Mouse (Mus musculus): ENCODE results near the gene Sgta. TPM values are rescaled to one million over a fixed set of nuclear protein-coding genes. Genes with fewer than 3 reads are reported as not detected.
"Not testable (repeated sequence)": the region's sequence is repeated elsewhere in the genome, so short reads cannot be mapped to it uniquely, and the experiment has no call there.

Sgta gene
- polyA plus RNA-seq, 1 experiment = 222 TPM

DNA sequence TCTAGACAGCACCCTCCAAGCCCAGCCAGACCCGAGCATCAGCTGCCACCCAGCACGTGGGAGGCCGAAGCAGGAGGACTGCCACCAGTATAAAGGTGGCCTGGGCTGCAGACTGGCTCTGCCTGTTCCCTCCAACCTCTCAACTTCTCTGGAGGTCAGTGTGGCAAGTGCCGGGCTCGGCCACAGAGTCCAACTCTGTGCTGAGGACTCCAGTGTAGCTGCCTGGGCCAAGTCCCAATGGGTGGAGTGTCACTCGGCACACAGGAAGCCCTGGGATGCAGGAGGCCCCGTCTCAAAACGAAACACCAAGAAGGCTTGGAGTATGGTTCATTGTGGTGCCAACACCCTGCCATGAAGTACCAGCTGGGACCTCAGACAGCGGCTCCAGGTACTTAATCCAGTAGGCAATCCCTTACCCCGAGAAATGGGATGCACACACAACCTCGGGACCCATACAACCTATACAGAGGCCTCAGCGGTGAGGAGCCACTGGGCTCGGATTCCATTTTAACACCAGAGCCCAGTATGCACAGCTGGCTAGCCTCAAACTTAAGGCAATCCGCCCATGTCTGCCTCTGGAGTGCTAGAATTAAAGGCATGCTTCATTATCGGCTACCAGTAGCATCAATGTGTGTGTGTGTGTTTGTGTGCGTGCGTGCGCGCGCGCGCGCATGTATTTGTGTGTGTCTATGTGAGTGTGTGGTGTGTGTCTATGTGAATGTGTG is 2.4 kb downstream of the Sgta start:
- H3K27me3 ChIP-seq (ENCODE audit: control insufficient read depth, insufficient read depth, low read length) = no peaks in the 10 kb centered on the region
- H3K4me3 ChIP-seq (ENCODE audit: low read depth, low read length) = no peak overlapping the region
- H3K36me3 ChIP-seq (ENCODE audit: control insufficient read depth, insufficient read depth, low read length) = peaks cover under 1% of the 10 kb centered on the region; the same call in 1 of the 2 replicates
- H3K27ac ChIP-seq (ENCODE audit: insufficient read depth, low read depth, low read length) = no peak overlapping the region
- 83% methylated on average over 23 of the region's 23 CpGs for WGBS
- no peak for TF ChIP-seq POLR2A (IDR thresholded peaks at IDR 0.05; ENCODE audit: low read depth, low read length)
- TF ChIP-seq CTCF (IDR thresholded peaks at IDR 0.05; ENCODE audit: extremely low read depth, insufficient read length, insufficient replicate concordance, low read depth, low read length) = no peak
- peaks cover 6% of the 10 kb centered on the region for H3K4me1 ChIP-seq (ENCODE audit: control insufficient read depth, insufficient read depth, insufficient read length, low read length)

- not testable (repeated sequence) for H3K4me1 ChIP-seq (ENCODE audit: control insufficient read depth, insufficient read depth, insufficient read length, low read length); H3K4me3 ChIP-seq (ENCODE audit: low read depth, low read length); H3K27ac ChIP-seq (ENCODE audit: insufficient read depth, low read depth, low read length); H3K27me3 ChIP-seq (ENCODE audit: control insufficient read depth, insufficient read depth, low read length)
- peaks cover 14% of the 10 kb centered on the region for H3K36me3 ChIP-seq (ENCODE audit: control insufficient read depth, insufficient read depth, low read length)
- 86% methylated on average over 11 of the region's 11 CpGs for WGBS
Measured at GRCm38 (mm10) chr10:81055802-81056340, 4.1 kb downstream of the Sgta start.

DNA sequence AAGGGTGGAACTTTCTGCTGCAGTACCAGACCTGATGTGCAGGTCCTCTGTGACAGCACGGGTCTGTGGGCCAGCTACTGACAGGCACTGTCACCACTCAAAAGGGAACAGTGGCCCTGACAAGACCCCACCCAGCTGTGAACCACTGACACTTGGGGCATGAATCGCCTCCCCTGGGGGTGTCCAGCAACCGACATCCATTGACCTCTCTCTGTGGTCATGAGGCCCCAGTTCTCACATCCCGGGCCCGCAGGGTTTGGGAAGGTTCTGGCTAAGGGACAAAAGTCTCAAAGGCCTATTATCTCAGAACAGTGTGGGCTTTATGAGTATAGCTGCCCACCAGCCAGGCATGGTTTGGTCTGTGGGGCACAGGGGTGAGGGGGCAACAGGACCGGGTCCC is 4.8 kb downstream of the Sgta start:
- WGBS = 82% methylated on average over 6 of the region's 6 CpGs
- Histone ChIP-seq H3K4me1 (ENCODE audit: control insufficient read depth, insufficient read depth, insufficient read length, low read length) (peaks cover 6% of the 10 kb centered on the region), H3K27ac (ENCODE audit: insufficient read depth, low read depth, low read length) (no peak overlapping the region), H3K4me3 (ENCODE audit: low read depth, low read length) (no peak overlapping the region), H3K27me3 (ENCODE audit: control insufficient read depth, insufficient read depth, low read length) (no peaks in the 10 kb centered on the region), H3K36me3 (ENCODE audit: control insufficient read depth, insufficient read depth, low read length) (peaks cover 20% of the 10 kb centered on the region)
- TF ChIP-seq POLR2A (IDR thresholded peaks at IDR 0.05; ENCODE audit: low read depth, low read length) (no peak), CTCF (IDR thresholded peaks at IDR 0.05; ENCODE audit: extremely low read depth, insufficient read length, insufficient replicate concordance, low read depth, low read length) (no peak)

- Histone ChIP-seq H3K4me3 (ENCODE audit: low read depth, low read length) (no peak overlapping the region), H3K27me3 (ENCODE audit: control insufficient read depth, insufficient read depth, low read length) (no peaks in the 10 kb centered on the region), H3K4me1 (ENCODE audit: control insufficient read depth, insufficient read depth, insufficient read length, low read length) (no peaks in the 10 kb centered on the region; the same call in 1 of the 2 replicates), H3K27ac (ENCODE audit: insufficient read depth, low read depth, low read length) (no peak overlapping the region), H3K36me3 (ENCODE audit: control insufficient read depth, insufficient read depth, low read length) (peaks cover 46% of the 10 kb centered on the region)
- WGBS = 85% methylated on average over 5 of the region's 5 CpGs
- no peak for TF ChIP-seq POLR2A (IDR thresholded peaks at IDR 0.05; ENCODE audit: low read depth, low read length)
- TF ChIP-seq CTCF (IDR thresholded peaks at IDR 0.05; ENCODE audit: extremely low read depth, insufficient read length, insufficient replicate concordance, low read depth, low read length) = no peak
Measured at GRCm38 (mm10) chr10:81052577-81052976, 7.4 kb downstream of the Sgta start.

DNA sequence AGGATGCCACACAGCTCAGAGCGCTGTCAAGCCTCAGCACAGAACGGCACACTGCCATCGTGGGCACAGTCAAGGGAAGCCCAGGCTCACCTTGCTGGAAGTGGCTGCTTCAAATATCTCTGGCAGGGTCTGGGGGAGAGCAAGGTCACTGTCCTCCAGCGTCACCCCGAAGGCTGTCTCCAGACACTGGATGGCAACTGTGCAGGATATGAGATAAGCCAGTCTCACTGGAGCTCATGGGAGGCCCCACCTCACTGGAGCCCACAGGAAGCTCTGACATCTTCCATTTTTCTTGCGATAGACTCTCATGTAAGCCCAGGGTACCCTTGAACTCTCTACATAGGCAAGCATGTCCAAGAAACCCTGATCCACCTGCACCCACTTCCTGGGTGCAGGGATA is 8.8 kb downstream of the Sgta start:
- 92% methylated on average over 6 of the region's 6 CpGs for WGBS
- H3K36me3 ChIP-seq (ENCODE audit: control insufficient read depth, insufficient read depth, low read length) = peaks cover 56% of the 10 kb centered on the region
- no peaks in the 10 kb centered on the region for H3K4me1 ChIP-seq (ENCODE audit: control insufficient read depth, insufficient read depth, insufficient read length, low read length)
- H3K27ac ChIP-seq (ENCODE audit: insufficient read depth, low read depth, low read length) = no peak overlapping the region
- H3K27me3 ChIP-seq (ENCODE audit: control insufficient read depth, insufficient read depth, low read length) = no peaks in the 10 kb centered on the region
- H3K4me3 ChIP-seq (ENCODE audit: low read depth, low read length) = no peak overlapping the region
- no peak for TF ChIP-seq CTCF (IDR thresholded peaks at IDR 0.05; ENCODE audit: extremely low read depth, insufficient read length, insufficient replicate concordance, low read depth, low read length)
- TF ChIP-seq POLR2A (IDR thresholded peaks at IDR 0.05; ENCODE audit: low read depth, low read length) = no peak

GRCm38 (mm10) chr10:81050645-81051044 is 9.3 kb downstream of the Sgta start:
- Histone ChIP-seq H3K27ac (ENCODE audit: insufficient read depth, low read depth, low read length) (no peak overlapping the region), H3K4me3 (ENCODE audit: low read depth, low read length) (no peak overlapping the region), H3K27me3 (ENCODE audit: control insufficient read depth, insufficient read depth, low read length) (no peaks in the 10 kb centered on the region), H3K4me1 (ENCODE audit: control insufficient read depth, insufficient read depth, insufficient read length, low read length) (no peaks in the 10 kb centered on the region), H3K36me3 (ENCODE audit: control insufficient read depth, insufficient read depth, low read length) (peaks cover 60% of the 10 kb centered on the region)
- TF ChIP-seq CTCF (IDR thresholded peaks at IDR 0.05; ENCODE audit: extremely low read depth, insufficient read length, insufficient replicate concordance, low read depth, low read length) (peak; percentile 45; the same call in 1 of the 2 replicates), POLR2A (IDR thresholded peaks at IDR 0.05; ENCODE audit: low read depth, low read length) (no peak)
- WGBS = 92% methylated on average over 4 of the region's 4 CpGs

DNA sequence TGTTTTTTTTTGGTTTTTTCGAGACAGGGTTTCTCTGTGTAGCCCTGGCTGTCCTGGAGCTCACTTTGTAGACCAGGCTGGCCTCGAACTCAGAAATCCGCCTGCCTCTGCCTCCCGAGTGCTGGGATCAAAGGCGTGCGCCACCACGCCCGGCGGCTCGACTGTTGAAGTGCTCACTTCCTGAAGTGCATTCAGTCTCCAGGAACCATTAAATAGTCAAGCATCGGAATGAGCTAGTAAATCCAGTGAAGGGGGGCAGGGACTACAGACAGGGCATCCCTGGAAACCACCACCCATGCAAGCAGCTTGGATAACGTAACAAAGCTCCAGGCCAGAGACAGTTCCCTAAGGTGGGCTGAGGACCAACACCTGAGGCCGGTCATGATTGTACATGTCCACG is 14.7 kb downstream of the Sgta start:
- not testable (repeated sequence) for H3K27ac ChIP-seq (ENCODE audit: insufficient read depth, low read depth, low read length); H3K4me1 ChIP-seq (ENCODE audit: control insufficient read depth, insufficient read depth, insufficient read length, low read length); H3K4me3 ChIP-seq (ENCODE audit: low read depth, low read length); H3K27me3 ChIP-seq (ENCODE audit: control insufficient read depth, insufficient read depth, low read length)
- 86% methylated on average over 14 of the region's 14 CpGs for WGBS
- peaks cover 59% of the 10 kb centered on the region for H3K36me3 ChIP-seq (ENCODE audit: control insufficient read depth, insufficient read depth, low read length)

All from small intestine, adult 2 months (tissue).